Mouse (Mus musculus): ENCODE measurements around the gene Oprl1. TPM values are rescaled to one million over a fixed set of nuclear protein-coding genes. Genes with fewer than 3 reads are reported as not detected.

The Oprl1 gene
- polyA plus RNA-seq (2015; fragmentation: Nextera tagmentation; extraction: Ambion mirVana): 46.8 and 64.1 TPM in 2 replicates

- H3K36me3 ChIP-seq (ENCODE audit: control insufficient read depth, insufficient read depth): peaks cover 12% of the 10 kb centered on the region
- peak within 1 kb of the TSS; percentile 54 for H3K27ac ChIP-seq (ENCODE audit: low read length)
- peak within 1 kb of the TSS; percentile 49 for H3K4me3 ChIP-seq (replicated peaks; ENCODE audit: low read length)
- peaks cover 33% of the 10 kb centered on the region for H3K4me1 ChIP-seq (replicated peaks; ENCODE audit: control insufficient read depth, insufficient read depth, low read length)
- ATAC-seq: peak; percentile 68
- peak within 1 kb of the TSS; percentile 62 for H3K4me2 ChIP-seq (ENCODE audit: low read length)
- H3K9me3 ChIP-seq (ENCODE audit: control insufficient read depth, low read length): no peaks in the 10 kb centered on the region
- peak within 1 kb of the TSS; percentile 62 for H3K9ac ChIP-seq (replicated peaks; ENCODE audit: low read depth, low read length)
- WGBS: 0% methylated on average over 7 of the region's 7 CpGs
- no peaks in the 10 kb centered on the region for H3K27me3 ChIP-seq (replicated peaks; ENCODE audit: control insufficient read depth, insufficient read depth, low read length)
Observed at GRCm38 (mm10) chr2:181714903-181715326, at the start of gene Oprl1. TSS of gene Oprl1 (plus strand) at chr2:181715016.

GRCm38 (mm10) chr2:181670285-181670912 is 44.4 kb upstream of the Oprl1 start:
- H3K9me3 ChIP-seq (ENCODE audit: control insufficient read depth, low read length): no peaks in the 10 kb centered on the region
- H3K27me3 ChIP-seq (replicated peaks; ENCODE audit: control insufficient read depth, insufficient read depth, low read length): peaks cover 53% of the 10 kb centered on the region
- no peak for ATAC-seq
- peak overlapping the region; percentile 61 for H3K4me2 ChIP-seq (ENCODE audit: low read length)
- H3K9ac ChIP-seq (replicated peaks; ENCODE audit: low read depth, low read length): 0 out of 2 replicates have a peak overlapping the region, but pooled peaks have one; percentile 17
- H3K27ac ChIP-seq (ENCODE audit: low read length): no peak overlapping the region
- 4% methylated on average over 56 of the region's 56 CpGs for WGBS
- peaks cover 15% of the 10 kb centered on the region for H3K4me1 ChIP-seq (replicated peaks; ENCODE audit: control insufficient read depth, insufficient read depth, low read length)
- no peaks in the 10 kb centered on the region for H3K36me3 ChIP-seq (ENCODE audit: control insufficient read depth, insufficient read depth)
- peak overlapping the region; percentile 46 for H3K4me3 ChIP-seq (replicated peaks; ENCODE audit: low read length)

- Histone ChIP-seq H3K4me1 (replicated peaks; ENCODE audit: control insufficient read depth, insufficient read depth, low read length) (peaks cover 19% of the 10 kb centered on the region), H3K27me3 (replicated peaks; ENCODE audit: control insufficient read depth, insufficient read depth, low read length) (peaks cover 53% of the 10 kb centered on the region), H3K27ac (ENCODE audit: low read length) (no peak overlapping the region), H3K4me2 (ENCODE audit: low read length) (peak overlapping the region; percentile 61), H3K36me3 (ENCODE audit: control insufficient read depth, insufficient read depth) (no peaks in the 10 kb centered on the region), H3K9ac (replicated peaks; ENCODE audit: low read depth, low read length) (peak overlapping the region; percentile 45), H3K9me3 (ENCODE audit: control insufficient read depth, low read length) (no peaks in the 10 kb centered on the region), H3K4me3 (replicated peaks; ENCODE audit: low read length) (peak overlapping the region; percentile 46)
- ATAC-seq: 0 out of 2 replicates have a peak, but pooled peaks have one; percentile 15
- WGBS: 2% methylated on average over 41 of the region's 41 CpGs
Observed at GRCm38 (mm10) chr2:181670913-181671311, 43.9 kb upstream of the Oprl1 start.

- Histone ChIP-seq H3K9me3 (ENCODE audit: control insufficient read depth, low read length) (no peaks in the 10 kb centered on the region), H3K4me1 (replicated peaks; ENCODE audit: control insufficient read depth, insufficient read depth, low read length) (peaks cover 19% of the 10 kb centered on the region), H3K27ac (ENCODE audit: low read length) (no peak within 1 kb of the TSS), H3K9ac (replicated peaks; ENCODE audit: low read depth, low read length) (peak within 1 kb of the TSS; percentile 45), H3K4me2 (ENCODE audit: low read length) (peak within 1 kb of the TSS; percentile 61), H3K4me3 (replicated peaks; ENCODE audit: low read length) (peak within 1 kb of the TSS; percentile 46), H3K36me3 (ENCODE audit: control insufficient read depth, insufficient read depth) (no peaks in the 10 kb centered on the region), H3K27me3 (replicated peaks; ENCODE audit: control insufficient read depth, insufficient read depth, low read length) (peaks cover 53% of the 10 kb centered on the region)
- ATAC-seq: peak; percentile 37; the same call in 1 of the 2 replicates
- under 1% methylated on average over 35 of the region's 43 CpGs for WGBS
Observed at GRCm38 (mm10) chr2:181671326-181671725, 43.5 kb upstream of the Oprl1 start, which contains the start of gene Sox18. TSS of gene Sox18 (minus strand) at chr2:181671640.

GRCm38 (mm10) chr2:181671984-181672383 is 42.8 kb upstream of the Oprl1 start:
- Histone ChIP-seq H3K9ac (replicated peaks; ENCODE audit: low read depth, low read length) (no peak overlapping the region), H3K27ac (ENCODE audit: low read length) (no peak overlapping the region), H3K9me3 (ENCODE audit: control insufficient read depth, low read length) (no peaks in the 10 kb centered on the region), H3K4me3 (replicated peaks; ENCODE audit: low read length) (no peak overlapping the region; the same call in 1 of the 2 replicates), H3K27me3 (replicated peaks; ENCODE audit: control insufficient read depth, insufficient read depth, low read length) (peaks cover 53% of the 10 kb centered on the region), H3K36me3 (ENCODE audit: control insufficient read depth, insufficient read depth) (no peaks in the 10 kb centered on the region), H3K4me1 (replicated peaks; ENCODE audit: control insufficient read depth, insufficient read depth, low read length) (peaks cover 19% of the 10 kb centered on the region), H3K4me2 (ENCODE audit: low read length) (no peak overlapping the region)
- WGBS: 21% methylated on average over 7 of the region's 7 CpGs
- ATAC-seq: no peak

GRCm38 (mm10) chr2:181673501-181673900 is 41.3 kb upstream of the Oprl1 start:
- H3K9me3 ChIP-seq (ENCODE audit: control insufficient read depth, low read length): no peaks in the 10 kb centered on the region
- H3K27ac ChIP-seq (ENCODE audit: low read length): no peak overlapping the region
- no peak overlapping the region for H3K4me3 ChIP-seq (replicated peaks; ENCODE audit: low read length)
- H3K4me1 ChIP-seq (replicated peaks; ENCODE audit: control insufficient read depth, insufficient read depth, low read length): peaks cover 19% of the 10 kb centered on the region
- H3K9ac ChIP-seq (replicated peaks; ENCODE audit: low read depth, low read length): no peak overlapping the region
- H3K27me3 ChIP-seq (replicated peaks; ENCODE audit: control insufficient read depth, insufficient read depth, low read length): peaks cover 51% of the 10 kb centered on the region
- no peak overlapping the region for H3K4me2 ChIP-seq (ENCODE audit: low read length)
- 74% methylated on average over 1 of the region's 1 CpGs for WGBS
- no peaks in the 10 kb centered on the region for H3K36me3 ChIP-seq (ENCODE audit: control insufficient read depth, insufficient read depth)
- no peak for ATAC-seq

GRCm38 (mm10) chr2:181674934-181675333 is 39.9 kb upstream of the Oprl1 start:
- H3K27me3 ChIP-seq (replicated peaks; ENCODE audit: control insufficient read depth, insufficient read depth, low read length): peaks cover 38% of the 10 kb centered on the region
- no peak overlapping the region for H3K4me3 ChIP-seq (replicated peaks; ENCODE audit: low read length)
- no peaks in the 10 kb centered on the region for H3K9me3 ChIP-seq (ENCODE audit: control insufficient read depth, low read length)
- H3K36me3 ChIP-seq (ENCODE audit: control insufficient read depth, insufficient read depth): no peaks in the 10 kb centered on the region
- peaks cover 23% of the 10 kb centered on the region for H3K4me1 ChIP-seq (replicated peaks; ENCODE audit: control insufficient read depth, insufficient read depth, low read length)
- no peak overlapping the region for H3K9ac ChIP-seq (replicated peaks; ENCODE audit: low read depth, low read length)
- H3K27ac ChIP-seq (ENCODE audit: low read length): no peak overlapping the region
- 79% methylated on average over 4 of the region's 4 CpGs for WGBS
- no peak overlapping the region for H3K4me2 ChIP-seq (ENCODE audit: low read length)
- ATAC-seq: no peak

- no peak overlapping the region for H3K4me3 ChIP-seq (replicated peaks; ENCODE audit: low read length)
- WGBS: 2% methylated on average over 14 of the region's 14 CpGs
- no peak for ATAC-seq
Observed at GRCm38 (mm10) chr2:181675454-181675853, 39.4 kb upstream of the Oprl1 start.

GRCm38 (mm10) chr2:181676424-181676823 is 38.4 kb upstream of the Oprl1 start:
- no peak overlapping the region for H3K9ac ChIP-seq (replicated peaks; ENCODE audit: low read depth, low read length)
- no peaks in the 10 kb centered on the region for H3K36me3 ChIP-seq (ENCODE audit: control insufficient read depth, insufficient read depth)
- H3K27ac ChIP-seq (ENCODE audit: low read length): no peak overlapping the region; the same call in 1 of the 2 replicates
- H3K4me3 ChIP-seq (replicated peaks; ENCODE audit: low read length): no peak overlapping the region
- H3K4me2 ChIP-seq (ENCODE audit: low read length): no peak overlapping the region
- no peaks in the 10 kb centered on the region for H3K9me3 ChIP-seq (ENCODE audit: control insufficient read depth, low read length)
- 22% methylated on average over 2 of the region's 2 CpGs for WGBS
- no peak for ATAC-seq
- peaks cover 23% of the 10 kb centered on the region for H3K4me1 ChIP-seq (replicated peaks; ENCODE audit: control insufficient read depth, insufficient read depth, low read length)
- H3K27me3 ChIP-seq (replicated peaks; ENCODE audit: control insufficient read depth, insufficient read depth, low read length): peaks cover 23% of the 10 kb centered on the region

More at GRCm38 (mm10) chr2:181675454-181675853, 39.4 kb upstream of the Oprl1 start:
- no peak overlapping the region for H3K9ac ChIP-seq (replicated peaks; ENCODE audit: low read depth, low read length)
- no peaks in the 10 kb centered on the region for H3K9me3 ChIP-seq (ENCODE audit: control insufficient read depth, low read length)
- no peaks in the 10 kb centered on the region for H3K36me3 ChIP-seq (ENCODE audit: control insufficient read depth, insufficient read depth)
- peaks cover 33% of the 10 kb centered on the region for H3K27me3 ChIP-seq (replicated peaks; ENCODE audit: control insufficient read depth, insufficient read depth, low read length)
- peak overlapping the region; percentile 21 for H3K4me2 ChIP-seq (ENCODE audit: low read length)
- no peak overlapping the region for H3K27ac ChIP-seq (ENCODE audit: low read length)
- peaks cover 22% of the 10 kb centered on the region for H3K4me1 ChIP-seq (replicated peaks; ENCODE audit: control insufficient read depth, insufficient read depth, low read length)
